Mouse (Mus musculus): ENCODE data around the gene Insc. TPM values are rescaled to one million over a fixed set of nuclear protein-coding genes. Genes with fewer than 3 reads are reported as not detected.
"Not testable (repeated sequence)": the region's sequence is repeated elsewhere in the genome, so short reads cannot be mapped to it uniquely, and the experiment has no call there.

Gene Insc
- 2.9 and 3.1 TPM in 2 replicates for polyA plus RNA-seq (2014; fragmentation: Nextera tagmentation; extraction: Ambion mirVana)

DNA sequence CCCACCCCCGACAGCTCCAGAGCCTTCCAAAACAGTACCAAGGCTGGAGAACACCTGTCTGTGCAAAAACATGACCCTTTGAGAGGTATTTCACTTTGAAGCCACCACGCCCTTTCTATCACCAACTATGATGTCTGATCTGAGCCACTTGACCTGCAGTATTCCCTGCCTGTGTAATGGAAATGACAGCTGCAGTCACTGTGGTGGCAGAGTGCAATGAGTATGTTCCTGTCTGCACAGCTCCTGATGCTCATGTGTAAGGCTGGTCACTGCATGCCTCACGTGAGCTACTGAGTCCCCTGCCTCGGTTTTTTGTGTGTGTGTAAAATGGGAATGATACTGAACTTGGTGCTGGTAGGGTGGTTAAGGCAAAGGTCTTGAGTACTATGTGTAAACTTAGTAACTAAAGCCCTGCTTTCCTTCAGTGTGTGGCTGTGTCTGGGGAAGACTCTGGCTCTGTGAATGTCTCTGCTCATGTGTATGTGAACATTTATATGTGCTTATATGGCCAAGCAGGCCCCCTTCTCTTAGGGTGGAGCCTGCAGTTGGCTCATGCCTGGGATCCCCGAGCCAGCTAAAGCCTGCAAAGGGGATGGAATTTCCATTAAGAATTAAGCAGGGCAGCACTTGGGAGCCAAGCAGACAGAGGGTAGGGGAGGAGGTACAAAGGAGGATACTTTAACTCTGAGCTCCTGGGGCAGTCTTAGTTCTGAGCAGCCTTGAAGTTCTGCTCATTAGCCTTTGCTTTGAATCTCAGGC lies at the start of gene Insc:
Gene Insc (plus strand): TSS at position 673 of the 759 bp plus-strand sequence.
- no peak within 1 kb of the TSS for H3K4me3 ChIP-seq (replicated peaks; ENCODE audit: low read length)
- WGBS: 78% methylated on average over 5 of the region's 5 CpGs
- ATAC-seq (ENCODE audit: low FRiP score) (no peak), DNase-seq (ENCODE audit: low spot score) (no peak)
- H3K27ac ChIP-seq: no peak within 1 kb of the TSS
- peaks cover 6% of the 10 kb centered on the region; the same call in 1 of the 2 replicates for H3K4me1 ChIP-seq (replicated peaks; ENCODE audit: control insufficient read depth, insufficient read depth, low read length)
- H3K9me3 ChIP-seq (ENCODE audit: control insufficient read depth, low read length): no peaks in the 10 kb centered on the region
- no peaks in the 10 kb centered on the region for H3K36me3 ChIP-seq (replicated peaks; ENCODE audit: control insufficient read depth, insufficient read depth)
- H3K9ac ChIP-seq: no peak within 1 kb of the TSS
- H3K4me2 ChIP-seq (replicated peaks): no peak within 1 kb of the TSS
- no peaks in the 10 kb centered on the region for H3K27me3 ChIP-seq (ENCODE audit: control insufficient read depth, insufficient read depth, low read length)

DNA sequence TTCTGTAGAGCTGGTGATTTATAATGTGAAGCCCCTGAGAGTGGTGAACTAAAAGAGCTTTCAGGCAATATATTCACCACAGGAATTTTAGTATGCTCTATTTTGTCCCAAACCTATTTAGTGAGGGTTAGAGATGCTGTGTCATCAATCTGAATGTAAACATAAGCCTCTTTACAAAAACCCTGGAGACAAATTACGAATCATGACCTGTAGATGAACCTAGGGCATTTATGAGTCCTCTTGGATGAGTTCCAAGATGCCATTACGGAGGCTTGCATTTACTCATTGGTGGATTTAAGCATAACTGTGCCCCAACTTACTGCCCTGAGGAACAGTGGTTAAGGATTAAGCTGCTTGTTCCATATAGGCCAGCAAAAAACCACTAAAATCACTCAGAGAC lies 42.6 kb upstream of the Insc start:
- no peaks in the 10 kb centered on the region for H3K36me3 ChIP-seq (replicated peaks; ENCODE audit: control insufficient read depth, insufficient read depth)
- H3K9ac ChIP-seq: no peak overlapping the region
- no peaks in the 10 kb centered on the region for H3K9me3 ChIP-seq (ENCODE audit: control insufficient read depth, low read length)
- H3K27ac ChIP-seq: no peak overlapping the region
- 60% methylated on average over 2 of the region's 2 CpGs for WGBS
- no peak for ATAC-seq (ENCODE audit: low FRiP score)
- no peaks in the 10 kb centered on the region for H3K4me1 ChIP-seq (replicated peaks; ENCODE audit: control insufficient read depth, insufficient read depth, low read length)
- H3K27me3 ChIP-seq (ENCODE audit: control insufficient read depth, insufficient read depth, low read length): no peaks in the 10 kb centered on the region
- no peak overlapping the region for H3K4me3 ChIP-seq (replicated peaks; ENCODE audit: low read length)
- no peak overlapping the region for H3K4me2 ChIP-seq (replicated peaks)
- DNase-seq (ENCODE audit: low spot score): peak; percentile 24

DNA sequence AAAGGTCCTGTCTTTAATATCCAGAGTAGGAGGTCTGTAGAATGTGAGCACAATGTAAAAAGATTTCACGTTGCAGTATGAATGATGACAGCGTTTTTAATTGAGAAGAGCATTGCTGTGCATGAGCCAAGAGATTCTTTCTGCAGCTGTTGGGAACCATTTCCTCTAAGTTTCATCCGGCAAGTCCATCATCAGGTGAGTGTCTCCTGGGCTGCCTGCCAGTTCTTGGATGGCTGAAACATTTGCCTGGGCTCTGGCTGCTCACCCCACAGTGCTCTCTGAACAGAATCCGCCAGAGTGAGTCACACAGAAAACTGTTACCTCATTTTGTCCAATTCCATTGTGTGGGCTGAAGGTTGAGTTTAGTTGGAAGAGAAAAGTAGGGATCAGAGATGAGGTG lies 36.8 kb upstream of the Insc start:
- H3K4me2 ChIP-seq (replicated peaks): no peak overlapping the region
- no peaks in the 10 kb centered on the region for H3K4me1 ChIP-seq (replicated peaks; ENCODE audit: control insufficient read depth, insufficient read depth, low read length)
- no peak overlapping the region for H3K27ac ChIP-seq
- 86% methylated on average over 4 of the region's 4 CpGs for WGBS
- DNase-seq (ENCODE audit: low spot score) (no peak), ATAC-seq (ENCODE audit: low FRiP score) (no peak)
- no peaks in the 10 kb centered on the region for H3K27me3 ChIP-seq (ENCODE audit: control insufficient read depth, insufficient read depth, low read length)
- H3K9ac ChIP-seq: no peak overlapping the region
- no peaks in the 10 kb centered on the region for H3K36me3 ChIP-seq (replicated peaks; ENCODE audit: control insufficient read depth, insufficient read depth)
- H3K9me3 ChIP-seq (ENCODE audit: control insufficient read depth, low read length): no peaks in the 10 kb centered on the region
- no peak overlapping the region for H3K4me3 ChIP-seq (replicated peaks; ENCODE audit: low read length)

- no peak overlapping the region for H3K4me3 ChIP-seq (replicated peaks; ENCODE audit: low read length)
- H3K4me2 ChIP-seq (replicated peaks): no peak overlapping the region
- H3K9ac ChIP-seq: no peak overlapping the region
- H3K4me1 ChIP-seq (replicated peaks; ENCODE audit: control insufficient read depth, insufficient read depth, low read length): no peaks in the 10 kb centered on the region
- ATAC-seq (ENCODE audit: low FRiP score) (no peak), DNase-seq (ENCODE audit: low spot score) (peak; percentile 21)
- no peaks in the 10 kb centered on the region for H3K36me3 ChIP-seq (replicated peaks; ENCODE audit: control insufficient read depth, insufficient read depth)
- H3K27ac ChIP-seq: no peak overlapping the region
- H3K9me3 ChIP-seq (ENCODE audit: control insufficient read depth, low read length): no peaks in the 10 kb centered on the region
- 88% methylated on average over 1 of the region's 1 CpGs for WGBS
- no peaks in the 10 kb centered on the region for H3K27me3 ChIP-seq (ENCODE audit: control insufficient read depth, insufficient read depth, low read length)
These were observed 36.1 kb upstream of the Insc start for GRCm38 (mm10) chr7:114707398-114707797.

DNA sequence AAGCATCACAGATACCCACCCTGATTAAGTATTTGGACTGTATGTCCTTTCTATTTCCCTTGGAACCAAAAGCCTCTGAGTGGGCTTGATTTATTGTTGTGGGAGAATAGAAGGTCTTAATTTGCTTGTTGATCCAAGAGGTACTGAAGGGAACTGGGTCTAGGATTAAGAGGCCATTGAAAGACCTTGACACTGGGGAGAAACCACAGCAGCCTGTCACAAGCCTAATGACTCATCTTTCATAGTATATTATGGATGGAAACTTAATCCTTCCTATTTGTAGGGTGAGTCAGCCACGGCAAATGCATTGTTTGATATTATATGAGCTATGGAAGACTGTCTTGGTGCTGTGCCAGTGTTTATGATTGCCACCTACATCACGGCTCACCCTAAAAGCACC lies 33.1 kb upstream of the Insc start:
- H3K9ac ChIP-seq: no peak overlapping the region
- no peaks in the 10 kb centered on the region for H3K9me3 ChIP-seq (ENCODE audit: control insufficient read depth, low read length)
- no peaks in the 10 kb centered on the region for H3K27me3 ChIP-seq (ENCODE audit: control insufficient read depth, insufficient read depth, low read length)
- no peak overlapping the region for H3K4me3 ChIP-seq (replicated peaks; ENCODE audit: low read length)
- no peak overlapping the region for H3K4me2 ChIP-seq (replicated peaks)
- no peak for DNase-seq (ENCODE audit: low spot score)
- 88% methylated on average over 2 of the region's 2 CpGs for WGBS
- ATAC-seq (ENCODE audit: low FRiP score): no peak
- H3K27ac ChIP-seq: no peak overlapping the region
- no peaks in the 10 kb centered on the region for H3K36me3 ChIP-seq (replicated peaks; ENCODE audit: control insufficient read depth, insufficient read depth)
- no peaks in the 10 kb centered on the region for H3K4me1 ChIP-seq (replicated peaks; ENCODE audit: control insufficient read depth, insufficient read depth, low read length)

DNA sequence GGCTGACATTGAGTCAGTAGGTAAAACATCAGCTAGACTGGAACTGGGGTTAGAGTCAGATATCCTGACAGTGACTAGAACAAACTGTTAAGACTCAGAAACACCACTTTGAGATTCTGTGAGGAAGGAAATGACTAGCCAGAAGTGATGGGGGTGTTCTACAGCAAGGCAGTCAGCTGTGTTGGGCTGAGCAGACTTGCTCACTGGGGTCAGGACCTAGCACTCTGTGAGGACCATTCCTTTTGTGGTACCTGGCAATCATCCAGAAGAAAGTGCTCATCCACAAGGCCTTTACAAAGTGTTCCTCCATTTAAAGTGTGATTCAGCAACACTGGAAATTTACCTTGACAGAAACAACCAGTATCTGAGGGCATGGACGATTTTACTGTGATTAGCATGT lies 31.0 kb upstream of the Insc start:
- no peaks in the 10 kb centered on the region for H3K36me3 ChIP-seq (replicated peaks; ENCODE audit: control insufficient read depth, insufficient read depth)
- no peak overlapping the region for H3K9ac ChIP-seq
- peak; percentile 20 for DNase-seq (ENCODE audit: low spot score)
- H3K27ac ChIP-seq: no peak overlapping the region
- ATAC-seq (ENCODE audit: low FRiP score): no peak
- H3K4me1 ChIP-seq (replicated peaks; ENCODE audit: control insufficient read depth, insufficient read depth, low read length): no peaks in the 10 kb centered on the region
- WGBS: 90% methylated on average over 1 of the region's 1 CpGs
- peaks cover 10% of the 10 kb centered on the region for H3K27me3 ChIP-seq (ENCODE audit: control insufficient read depth, insufficient read depth, low read length)
- H3K9me3 ChIP-seq (ENCODE audit: control insufficient read depth, low read length): no peaks in the 10 kb centered on the region
- H3K4me3 ChIP-seq (replicated peaks; ENCODE audit: low read length): no peak overlapping the region
- no peak overlapping the region for H3K4me2 ChIP-seq (replicated peaks)

DNA sequence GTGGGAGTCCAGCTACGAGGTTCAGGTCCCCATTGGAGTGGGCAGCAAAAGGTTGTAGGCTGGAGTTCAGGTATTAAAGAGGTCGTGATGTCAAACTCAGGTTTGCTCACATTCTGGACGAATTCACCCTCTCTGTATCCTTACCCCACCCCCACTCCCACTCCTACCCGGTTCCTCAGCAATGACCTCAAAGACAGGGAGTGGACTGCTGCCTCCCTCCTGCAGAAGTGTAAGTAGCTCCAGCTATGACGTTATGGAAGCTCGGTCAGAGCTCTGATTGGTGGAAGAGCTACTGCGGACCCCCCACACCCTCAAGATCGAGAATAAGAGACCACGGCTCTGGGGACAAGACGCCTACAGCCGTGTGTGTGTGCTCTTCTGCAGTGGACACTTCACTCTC lies 25.2 kb upstream of the Insc start, which contains the start of gene Calcb:
Gene Calcb (plus strand): TSS at position 344 of the 400 bp plus-strand sequence.
- WGBS: 6% methylated on average over 11 of the region's 11 CpGs
- ATAC-seq (ENCODE audit: low FRiP score): no peak
- no peaks in the 10 kb centered on the region for H3K36me3 ChIP-seq (replicated peaks; ENCODE audit: control insufficient read depth, insufficient read depth)

DNA sequence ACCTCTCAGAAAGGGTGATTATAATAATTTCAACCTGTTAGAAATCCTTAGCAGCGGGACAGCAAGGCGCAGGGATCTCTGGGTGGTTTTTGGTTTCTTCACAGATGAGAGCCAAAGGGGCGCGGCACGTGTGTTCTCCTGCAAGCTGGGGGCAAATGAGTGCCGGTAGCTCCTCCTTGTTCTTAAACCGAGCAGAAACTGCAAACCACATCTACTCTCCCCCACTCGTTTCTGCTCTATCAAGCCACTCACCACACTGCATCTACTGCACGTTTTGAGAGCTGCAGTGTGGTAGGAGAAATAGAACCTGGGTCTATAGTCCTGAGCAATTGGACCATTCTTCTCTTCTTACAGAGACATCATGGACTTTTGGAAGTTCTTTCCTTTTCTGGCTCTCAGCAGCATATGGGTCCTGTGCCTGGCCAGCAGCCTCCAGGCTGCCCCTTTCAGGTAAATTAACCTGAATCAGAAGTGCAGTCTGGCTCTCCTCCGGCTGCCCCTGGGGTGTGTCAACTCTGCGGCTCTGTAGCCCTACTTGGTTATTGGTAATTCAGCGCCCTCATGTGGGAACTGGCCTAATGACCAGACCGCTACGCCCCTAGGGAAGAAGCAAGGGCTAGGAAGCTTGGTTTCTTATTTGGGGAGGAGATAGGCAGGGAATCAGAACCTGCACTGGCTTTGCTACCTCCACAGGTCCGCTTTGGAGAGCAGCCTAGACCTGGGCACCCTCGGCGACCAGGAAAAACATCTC lies 23.9 kb upstream of the Insc start:
- whole genome bisulfite sequencing: 4% methylated on average over 17 of the region's 17 CpGs
- peak; percentile 53; the same call in 1 of the 2 replicates for ATAC-seq (ENCODE audit: low FRiP score)
- peak; percentile 46 for DNase-seq (ENCODE audit: low spot score)
- H3K27ac ChIP-seq: no peak overlapping the region
- peaks cover 36% of the 10 kb centered on the region for H3K27me3 ChIP-seq (ENCODE audit: control insufficient read depth, insufficient read depth, low read length)
- peak overlapping the region; percentile 41 for H3K4me2 ChIP-seq (replicated peaks)
- H3K9me3 ChIP-seq (ENCODE audit: control insufficient read depth, low read length): no peaks in the 10 kb centered on the region
- no peak overlapping the region for H3K9ac ChIP-seq
- peaks cover 9% of the 10 kb centered on the region for H3K4me1 ChIP-seq (replicated peaks; ENCODE audit: control insufficient read depth, insufficient read depth, low read length)
- no peaks in the 10 kb centered on the region for H3K36me3 ChIP-seq (replicated peaks; ENCODE audit: control insufficient read depth, insufficient read depth)
- H3K4me3 ChIP-seq (replicated peaks; ENCODE audit: low read length): peak overlapping the region; percentile 12

More for the DNA sequence above, 25.2 kb upstream of the Insc start, which contains the start of gene Calcb:
- Histone ChIP-seq H3K4me3 (replicated peaks; ENCODE audit: low read length) (peak within 1 kb of the TSS; percentile 12), H3K4me2 (replicated peaks) (peak within 1 kb of the TSS; percentile 41), H3K9me3 (ENCODE audit: control insufficient read depth, low read length) (no peaks in the 10 kb centered on the region), H3K27ac (no peak within 1 kb of the TSS), H3K27me3 (ENCODE audit: control insufficient read depth, insufficient read depth, low read length) (peaks cover 36% of the 10 kb centered on the region), H3K4me1 (replicated peaks; ENCODE audit: control insufficient read depth, insufficient read depth, low read length) (peaks cover 9% of the 10 kb centered on the region), H3K9ac (no peak within 1 kb of the TSS)
- no peak for DNase-seq (ENCODE audit: low spot score)

GRCm38 (mm10) chr7:114729696-114730095 lies 13.8 kb upstream of the Insc start:
- not testable (repeated sequence) for H3K4me1 ChIP-seq (replicated peaks; ENCODE audit: control insufficient read depth, insufficient read depth, low read length); H3K27ac ChIP-seq; H3K4me2 ChIP-seq (replicated peaks); H3K27me3 ChIP-seq (ENCODE audit: control insufficient read depth, insufficient read depth, low read length); H3K4me3 ChIP-seq (replicated peaks; ENCODE audit: low read length); H3K9me3 ChIP-seq (ENCODE audit: control insufficient read depth, low read length); H3K36me3 ChIP-seq (replicated peaks; ENCODE audit: control insufficient read depth, insufficient read depth); ATAC-seq (ENCODE audit: low FRiP score); H3K9ac ChIP-seq; DNase-seq (ENCODE audit: low spot score)
- 63% methylated on average over 4 of the region's 4 CpGs for WGBS

Data from hindbrain, embryonic 14.5 days (tissue).